Mouse (Mus musculus) cerebellum, postnatal 14 days (tissue): ENCODE measurements around the gene Gm7534.

Source experiments
- DNase-seq, 2 experiments: peaks; one replicate each; pipeline ENCODE4 v3.0.0; 2021; ENCODE audit warnings: mixed read lengths in 2 of 2

The Gm7534 gene

GRCm38 (mm10) chr4:134202904-134203303 lies at the start of gene Gm7534:
Gm7534 (minus strand) TSS chr4:134203004.
- DNase-seq, result no peak

DNA sequence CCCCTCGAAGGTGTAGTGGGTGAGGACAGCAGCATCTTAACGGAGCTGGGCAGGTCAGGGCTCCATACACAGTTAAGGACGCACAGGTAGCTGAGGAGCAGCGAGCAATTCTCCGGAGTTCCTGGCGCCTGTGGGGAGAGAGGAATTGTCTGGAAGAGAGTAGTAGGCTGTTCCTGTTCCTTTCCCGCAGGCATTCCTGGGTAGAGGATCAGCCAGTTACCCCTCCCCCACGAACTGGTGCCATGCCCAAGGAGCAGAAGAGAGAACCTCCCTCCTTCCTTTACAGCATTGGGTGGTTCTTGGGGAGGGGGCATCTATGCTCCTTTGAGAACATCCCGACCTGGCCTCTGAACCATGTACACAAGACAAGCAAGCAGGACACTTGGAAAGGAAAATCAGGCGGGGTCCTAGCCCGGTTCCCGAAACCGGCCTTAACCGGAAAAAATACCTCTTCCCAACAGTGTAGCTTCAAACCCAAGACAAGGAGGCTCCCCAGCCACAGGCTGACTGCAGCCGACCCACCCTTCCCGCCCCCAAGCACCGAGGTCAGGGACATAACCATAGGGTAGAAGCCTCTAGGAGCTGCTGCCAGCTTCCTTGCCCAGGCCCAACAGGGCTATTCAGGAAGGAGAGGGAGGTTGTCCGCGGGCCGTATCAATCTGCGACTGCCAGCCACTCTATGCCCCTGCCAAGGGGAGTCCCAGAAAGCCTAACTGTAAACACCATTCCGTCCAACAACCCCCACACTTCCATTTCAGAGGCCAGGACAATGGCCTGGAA lies 49.5 kb upstream of the Gm7534 start:
- DNase-seq, result no peak

DNA sequence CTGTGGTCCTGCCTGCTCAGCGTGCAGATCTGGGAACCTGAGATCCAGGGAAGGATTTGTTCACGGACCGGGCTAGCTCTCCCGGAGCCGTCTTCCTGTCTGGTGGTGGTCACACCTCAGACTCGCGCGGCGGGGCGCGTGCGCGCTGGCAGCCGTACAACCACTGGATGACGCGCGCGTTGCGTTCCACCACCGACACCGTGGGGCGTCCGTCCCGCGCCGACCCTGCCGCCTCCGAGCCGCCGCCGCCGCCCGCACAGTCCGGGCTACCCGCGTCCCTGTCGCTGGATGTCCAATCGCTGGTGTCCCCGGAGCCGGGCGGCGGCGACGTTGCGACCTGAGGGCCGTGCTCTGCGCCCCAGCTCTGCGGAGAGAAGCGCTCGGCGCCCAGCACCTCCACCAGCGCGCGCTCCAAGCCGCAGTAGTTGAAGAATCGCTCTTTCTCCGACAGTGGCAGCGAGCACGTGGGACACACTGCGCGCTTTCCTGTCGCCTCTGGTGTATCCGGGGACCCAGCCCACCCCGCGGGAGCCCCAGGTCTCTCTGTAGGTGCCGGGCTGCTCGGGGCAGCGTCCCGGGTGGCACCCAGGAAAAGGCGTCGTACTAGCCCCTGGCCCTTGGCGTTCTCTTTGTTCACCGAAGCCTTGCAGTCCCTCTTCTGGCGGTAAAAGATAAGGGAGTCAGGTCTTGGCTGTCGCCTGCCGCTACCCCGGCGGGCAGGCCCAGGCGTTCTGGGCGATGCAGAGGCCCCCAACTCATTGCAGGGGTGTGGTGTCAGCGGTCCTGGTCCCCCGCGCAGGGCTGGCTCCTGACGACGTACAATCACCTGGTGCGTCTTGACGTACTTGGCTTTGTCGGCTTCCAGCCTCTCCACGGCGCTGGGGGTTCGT lies 48.7 kb upstream of the Gm7534 start:
- DNase-seq, result peak; percentile 53 to 59

DNA sequence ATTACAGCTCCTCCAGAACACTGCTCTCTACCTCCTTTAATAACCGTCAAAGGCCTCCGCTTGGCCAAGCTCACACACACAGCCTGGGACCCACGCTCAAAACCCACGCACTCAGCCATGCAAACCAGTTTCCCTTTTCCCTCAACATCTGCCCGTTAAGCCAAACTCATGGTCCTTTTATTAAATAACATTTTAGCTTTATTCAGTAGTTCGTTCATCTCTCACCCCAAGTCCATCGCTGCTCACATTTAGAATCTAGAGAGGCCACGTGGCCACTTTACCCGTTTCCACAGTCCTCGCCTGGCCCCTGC lies 48.1 kb upstream of the Gm7534 start:
- DNase-seq, result no peak

- DNase-seq, result no peak
Measured at GRCm38 (mm10) chr4:134250116-134250929, 47.5 kb upstream of the Gm7534 start.

GRCm38 (mm10) chr4:134249651-134250050 lies 46.8 kb upstream of the Gm7534 start:
- peak; percentile 74 to 78 for DNase-seq

DNA sequence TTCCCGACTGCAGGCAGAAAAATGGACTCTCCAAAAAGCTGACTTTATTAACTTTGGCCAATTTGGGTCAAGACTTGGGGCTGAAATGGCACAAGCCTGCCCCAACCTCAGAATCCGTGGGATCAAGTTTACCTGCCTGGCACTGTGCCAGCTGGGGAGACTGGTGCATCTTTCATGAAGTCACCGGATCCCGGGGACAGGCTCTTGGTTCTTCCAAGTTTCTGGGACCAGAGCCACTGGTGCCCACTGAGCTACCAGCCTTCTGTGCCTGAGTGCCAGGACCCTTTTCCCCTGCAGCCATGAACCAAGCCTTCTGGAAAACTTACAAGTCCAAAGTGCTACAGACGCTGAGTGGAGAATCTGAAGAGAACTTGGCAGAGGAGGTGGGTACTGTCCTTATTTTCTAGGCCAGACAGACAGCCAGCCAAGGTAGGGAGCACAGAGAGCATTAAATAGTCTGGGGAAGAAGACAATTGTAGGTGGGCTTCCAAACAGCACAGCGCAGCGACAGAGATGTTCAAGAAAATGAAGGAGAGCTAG lies 44.0 kb upstream of the Gm7534 start, which contains the start of gene Gm30191:
Gm30191 (plus strand) TSS at position 217 of the 540 bp plus-strand sequence.
- peak; percentile 47 to 54 for DNase-seq

- peak; percentile 38 to 39 for DNase-seq
Measured at GRCm38 (mm10) chr4:134246256-134246655, 43.5 kb upstream of the Gm7534 start.

DNA sequence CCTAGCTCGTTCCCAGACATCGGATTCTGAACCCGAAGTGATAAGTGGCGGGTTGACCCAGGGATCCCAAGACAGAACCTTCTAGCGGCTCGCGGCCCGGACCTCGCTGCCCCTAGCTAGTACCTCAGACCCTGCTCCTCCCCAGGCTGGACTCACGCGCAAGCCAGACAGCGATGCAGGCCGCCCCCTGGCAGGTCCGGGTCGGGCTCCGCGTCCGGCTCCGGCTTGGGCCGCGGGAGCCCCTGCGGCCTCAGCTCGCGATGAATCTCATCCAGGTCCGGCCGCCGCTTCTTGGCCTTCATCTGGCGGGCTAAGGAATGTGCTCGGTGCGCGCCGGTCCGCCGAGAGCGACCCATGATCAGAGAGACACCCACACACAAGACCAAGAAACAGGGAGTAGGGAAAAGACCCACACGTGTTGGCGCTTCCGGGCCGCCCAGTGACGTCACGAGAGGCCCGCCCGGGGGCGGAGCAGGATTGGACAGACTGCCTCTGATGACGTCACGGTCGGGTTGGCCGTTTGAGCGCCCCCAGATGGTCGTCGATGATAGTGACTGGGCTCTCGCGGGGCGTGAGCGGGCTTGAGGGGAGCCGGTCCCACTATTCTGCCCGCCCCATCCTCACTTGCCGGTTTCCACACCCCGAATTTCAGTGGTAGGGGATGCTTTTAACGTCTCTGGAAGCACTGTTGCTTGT lies 42.5 kb upstream of the Gm7534 start, which contains the start of gene Zfp593:
Zfp593 (minus strand) TSS at position 445 of the 696 bp plus-strand sequence.
- DNase-seq, result peak; percentile 98

DNA sequence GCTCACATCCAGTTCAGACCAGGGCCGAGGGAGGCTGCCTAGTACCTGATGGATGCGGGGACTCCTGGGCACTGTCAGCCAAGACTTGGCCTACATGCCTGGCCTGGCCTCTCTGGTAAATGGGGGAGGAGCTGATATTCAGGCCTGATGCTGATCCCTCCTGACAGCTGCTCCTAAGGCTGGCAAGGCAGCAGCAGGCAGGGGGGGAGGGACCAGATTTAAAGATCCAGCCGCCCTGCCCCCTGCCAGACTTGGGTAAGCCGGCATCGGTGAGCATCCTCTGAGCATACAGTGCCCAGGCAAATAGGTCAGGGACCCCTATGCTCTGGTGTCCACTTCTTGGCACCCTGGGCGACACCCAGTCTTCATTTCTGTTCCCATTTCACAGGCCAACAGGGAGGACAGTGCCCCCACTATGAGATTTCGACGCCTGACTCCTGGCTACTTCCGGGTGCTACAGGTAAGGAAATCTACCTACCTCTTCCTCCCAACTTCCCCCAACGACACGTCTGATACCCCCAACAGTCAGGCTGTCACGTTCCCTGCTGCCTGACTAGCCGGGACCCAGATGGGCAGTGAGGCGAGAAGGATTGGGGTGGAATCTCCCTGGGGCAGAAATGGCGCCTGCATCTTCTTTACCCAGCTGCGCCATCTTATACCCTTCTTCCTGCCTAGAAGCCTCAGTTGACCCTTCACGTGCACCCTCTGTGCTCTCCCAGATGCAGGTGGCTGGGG lies 40.9 kb upstream of the Gm7534 start, which contains the start of gene E130218I03Rik:
E130218I03Rik (plus strand) TSS at position 147 of the 735 bp plus-strand sequence.
- DNase-seq, result peak in 1 of 2 experiments; percentile 47

DNA sequence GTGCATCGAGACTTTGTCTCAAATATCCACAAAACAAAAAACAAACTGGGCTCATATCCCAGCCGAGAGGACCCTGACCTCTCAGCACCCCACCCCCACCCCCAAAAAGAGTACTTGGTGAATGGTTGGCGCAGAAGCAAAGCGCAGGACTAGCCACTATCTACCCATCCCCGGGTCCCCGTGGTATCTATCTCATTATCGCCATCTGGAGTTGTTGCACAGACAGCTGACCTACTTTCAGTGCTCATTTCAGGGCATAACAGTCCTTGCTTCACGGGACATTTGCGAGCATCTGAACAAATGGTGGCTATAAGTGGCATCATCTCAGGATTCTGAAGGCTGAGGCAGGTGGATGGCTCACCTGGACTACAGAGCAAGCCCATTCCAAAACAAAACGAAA lies 35.9 kb upstream of the Gm7534 start:
- peak in 1 of 2 experiments; percentile 44 for DNase-seq

DNA sequence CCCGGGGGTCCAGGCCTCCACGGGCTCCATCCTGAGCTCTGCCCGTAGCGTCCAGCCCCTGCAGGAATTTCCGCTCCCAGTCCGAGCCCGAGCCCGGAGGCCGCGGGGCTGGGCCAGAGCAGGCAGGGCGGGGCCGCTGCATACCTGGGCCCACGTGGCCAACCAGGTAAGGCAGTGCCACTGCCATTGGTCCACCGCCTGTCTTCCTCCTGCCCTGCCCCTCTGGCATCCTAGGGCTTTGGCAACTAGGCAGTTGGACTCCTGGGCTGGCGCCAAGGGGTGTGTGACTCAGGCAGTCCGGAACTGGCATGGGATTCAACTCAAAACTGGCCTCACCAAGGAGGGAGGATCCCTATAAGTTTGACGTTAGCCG lies 35.5 kb upstream of the Gm7534 start, which contains the start of gene Cnksr1:
Cnksr1 (minus strand) TSS at position 121 of the 373 bp plus-strand sequence.
- DNase-seq, result peak; percentile 71 to 84

DNA sequence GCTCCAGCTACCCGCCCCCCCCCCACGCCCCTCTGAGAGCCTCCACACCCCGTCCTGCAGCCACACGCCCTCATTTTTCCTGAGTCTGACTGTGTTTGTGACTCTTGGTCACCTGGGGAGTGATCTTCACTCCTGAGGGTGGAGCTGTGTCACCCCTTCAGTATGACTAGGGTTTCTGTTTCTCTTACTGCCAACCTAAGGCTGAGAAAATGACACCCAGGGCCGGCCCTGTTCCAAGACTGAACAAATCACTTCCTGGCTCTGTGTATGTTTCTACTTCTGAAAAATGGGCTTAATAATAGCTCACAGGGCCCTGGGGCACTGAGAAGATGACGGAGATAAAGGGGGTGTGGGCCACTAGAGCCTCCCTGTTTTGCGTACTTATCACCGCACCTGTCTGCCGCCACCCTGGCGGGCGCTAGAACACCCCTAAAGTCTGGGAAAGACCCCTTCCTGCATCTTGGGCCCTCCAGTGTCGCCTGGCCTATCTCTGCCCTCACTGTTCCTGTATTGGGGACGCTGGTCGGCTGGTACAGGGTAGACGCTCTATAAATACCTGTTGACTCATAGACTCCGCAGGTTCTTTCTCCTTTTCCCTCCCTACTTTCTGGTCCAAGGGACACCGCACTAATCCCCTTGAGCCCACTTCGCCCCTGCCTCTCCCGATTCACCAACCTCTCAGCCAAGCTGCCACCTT lies 34.9 kb upstream of the Gm7534 start:
- no peak for DNase-seq

- DNase-seq, result no peak
Measured at GRCm38 (mm10) chr4:134234876-134235275, 32.1 kb upstream of the Gm7534 start.

GRCm38 (mm10) chr4:134230431-134230830 lies 27.6 kb upstream of the Gm7534 start:
- no peak for DNase-seq

GRCm38 (mm10) chr4:134227194-134227593 lies 24.4 kb upstream of the Gm7534 start, which contains the start of gene Catsper4:
Catsper4 (minus strand) TSS chr4:134227383.
- no peak for DNase-seq

DNA sequence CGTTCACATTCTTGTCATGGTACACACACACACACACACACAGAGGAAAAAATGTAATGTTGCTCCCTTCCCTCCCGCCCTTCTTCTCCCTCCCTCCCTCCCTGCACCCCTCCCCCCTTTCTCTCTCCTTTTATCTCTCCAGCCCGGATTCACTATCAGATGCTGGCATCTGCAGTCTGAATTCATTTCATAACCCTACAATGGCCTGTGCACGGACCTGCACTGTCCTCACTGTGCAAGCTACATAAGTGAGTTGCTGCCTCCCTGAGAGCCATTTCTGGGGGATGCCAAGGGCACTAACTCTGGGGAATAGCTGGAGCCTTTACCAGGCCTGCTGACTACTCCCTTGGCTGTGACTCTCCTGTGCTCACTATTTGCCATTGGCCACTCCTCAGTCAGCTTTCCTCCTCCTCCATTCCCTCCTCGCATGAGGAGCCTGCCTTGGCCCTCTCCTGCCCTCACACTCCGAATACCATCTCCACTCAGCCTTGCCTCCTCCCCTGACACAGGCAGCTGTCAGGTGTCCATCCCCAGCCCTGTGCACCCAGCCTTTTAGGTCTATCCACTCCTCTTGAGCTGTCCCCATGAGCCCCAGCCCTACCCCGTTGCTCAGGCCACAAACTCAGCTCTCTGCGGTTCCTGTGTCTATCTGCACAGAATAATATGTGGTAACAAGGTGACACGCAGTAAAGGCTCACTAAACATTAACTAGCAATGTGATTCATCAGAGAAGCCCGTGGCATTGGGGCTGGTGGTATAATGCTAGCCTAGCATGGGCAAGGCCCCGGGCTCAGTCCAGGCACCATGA lies 20.2 kb upstream of the Gm7534 start:
- no peak for DNase-seq

GRCm38 (mm10) chr4:134206488-134207053 lies 3.8 kb upstream of the Gm7534 start:
- DNase-seq, result no peak

- no peak for DNase-seq
Measured at GRCm38 (mm10) chr4:134203340-134203896, 614 bp upstream of the Gm7534 start.
